Mouse (Mus musculus) olfactory bulb, adult 2 months (tissue): Measurements from ENCODE around the gene Nipa1. TPM values are rescaled to one million over a fixed set of nuclear protein-coding genes. Genes with fewer than 3 reads are reported as not detected.
"Not testable (repeated sequence)": the region's sequence is repeated elsewhere in the genome, so short reads cannot be mapped to it uniquely, and the experiment has no call there.

Source experiments
- H3K27ac ChIP-seq: fragments of 200-500 bp; 2 replicates; pipeline ENCODE4 v1.5.1; 2012; ENCODE audit warnings: low read depth, low read length; ENCODE audit not compliant: insufficient read depth
- H3K4me1 ChIP-seq: fragments of 200-500 bp; 2 replicates; pipeline ENCODE4 v1.6.1; 2012; ENCODE audit warnings: low read length; ENCODE audit not compliant: control insufficient read depth, insufficient read depth
- H3K4me3 ChIP-seq: fragments of 200-500 bp; 2 replicates; pipeline ENCODE4 v1.5.1; 2012; ENCODE audit warnings: mild to moderate bottlenecking, low read depth, low read length, moderate library complexity; ENCODE audit not compliant: insufficient read depth
- CTCF ChIP-seq: fragments of 200-500 bp; IDR thresholded peaks from 2 replicates; pipeline ENCODE4 v1.5.1; 2012; ENCODE audit warnings: low read depth, mild to moderate bottlenecking, low read length, moderate library complexity; ENCODE audit not compliant: insufficient read depth
- POLR2A ChIP-seq: fragments of 200-500 bp; IDR thresholded peaks from 2 replicates; pipeline ENCODE4 v1.6.1; 2012; ENCODE audit warnings: mild to moderate bottlenecking, low read depth, low read length, moderate library complexity; ENCODE audit not compliant: insufficient read depth
- WGBS: fragments of 180-500 bp; shearing (Covaris S2); methylation state at CpG from one replicate; pipeline ENCODE4 v1.1.7; 2018; 5-methylcytosine and 5-hydroxymethylcytosine counted together
- polyA plus RNA-seq: library from polyadenylated mRNA; stranded (reverse); fragments of >200 nt; gene quantifications from 2 replicates; pipeline ENCODE4 v1.2.4, GENCODE M21; 2012; ENCODE audit warnings: low replicate concordance; ENCODE audit not compliant: missing spikeins, insufficient read depth, insufficient read length

Gene Nipa1
- polyA plus RNA-seq, 1 experiment: 95.7 TPM

DNA sequence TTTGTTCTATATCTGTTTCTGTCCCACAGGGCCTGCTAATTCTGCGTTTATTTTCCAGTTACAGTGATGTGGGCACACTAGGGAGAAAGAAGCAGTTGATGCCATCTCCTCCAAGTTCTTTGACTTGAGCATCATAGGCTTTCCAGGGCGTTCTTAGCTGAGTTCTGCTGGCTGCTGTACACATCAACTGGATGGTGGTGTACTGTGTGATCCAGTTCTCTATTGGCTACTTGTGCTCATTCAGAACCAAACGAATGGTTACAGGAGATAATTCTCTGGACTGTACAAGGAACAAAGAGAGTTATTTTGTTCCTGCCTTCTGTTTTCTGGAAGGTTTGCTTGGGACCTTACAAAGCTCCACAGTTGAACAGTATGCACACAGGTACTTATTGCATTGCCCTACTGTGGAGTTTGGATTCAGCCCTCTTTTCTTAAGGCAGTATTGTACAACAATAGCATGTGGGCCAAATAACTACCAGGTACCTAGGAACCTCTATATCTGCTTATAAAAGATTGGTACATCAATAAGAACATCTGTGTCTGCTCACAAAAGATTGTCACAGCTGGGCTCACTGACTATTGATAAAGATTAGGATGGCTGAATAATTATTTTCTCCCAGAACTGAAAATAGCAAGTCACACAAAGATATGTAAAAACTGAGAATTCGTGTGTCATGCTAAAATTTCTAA is 24.0 kb upstream of the Nipa1 start:
- H3K4me1 ChIP-seq: no peaks in the 10 kb centered on the region
- WGBS: 65% methylated on average over 4 of the region's 4 CpGs
- H3K27ac ChIP-seq: no peak overlapping the region
- no peak for TF ChIP-seq CTCF
- TF ChIP-seq POLR2A: no peak
- no peak overlapping the region for H3K4me3 ChIP-seq

DNA sequence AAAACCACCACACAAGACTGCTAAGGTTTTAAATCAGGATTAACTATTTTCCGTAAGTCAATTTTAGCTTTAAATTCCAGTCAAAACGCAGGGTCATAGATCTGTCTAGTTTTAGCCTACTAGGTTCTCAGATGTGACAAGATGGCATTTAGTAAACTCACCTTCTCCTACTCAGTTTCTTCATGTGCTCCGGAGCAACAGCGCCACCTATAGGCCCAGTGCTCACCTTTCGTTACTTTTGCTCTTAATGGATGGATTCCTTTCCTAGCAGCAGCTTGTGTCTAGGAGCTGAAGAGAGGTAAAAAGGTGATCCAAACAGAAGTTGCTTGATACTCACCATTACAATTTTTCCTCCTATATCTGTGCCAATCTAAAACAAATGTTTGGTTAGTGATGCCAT is 22.6 kb upstream of the Nipa1 start:
- no peak overlapping the region for H3K4me3 ChIP-seq
- H3K27ac ChIP-seq: no peak overlapping the region
- 18% methylated on average over 5 of the region's 5 CpGs for WGBS
- no peaks in the 10 kb centered on the region for H3K4me1 ChIP-seq
- TF ChIP-seq POLR2A (no peak), CTCF (no peak)

DNA sequence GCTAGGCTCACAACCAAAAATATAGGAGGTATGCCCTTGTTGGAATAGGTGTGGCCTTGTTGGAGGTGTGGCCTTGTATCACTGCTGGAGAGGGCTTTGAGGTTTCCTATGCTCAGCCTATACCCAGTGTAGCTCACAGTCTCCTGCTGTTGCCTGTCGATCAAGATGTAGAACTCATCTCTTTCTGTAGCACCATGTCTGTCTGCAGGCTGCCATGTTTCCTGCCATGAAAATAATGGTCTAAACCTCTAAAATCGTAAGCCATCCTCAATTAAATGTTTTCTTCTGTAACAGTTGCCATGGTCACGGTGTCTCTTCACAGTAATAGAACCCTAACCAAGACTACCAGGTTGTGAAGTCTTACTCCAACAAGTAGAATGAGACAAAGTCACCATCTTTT is 3.8 kb upstream of the Nipa1 start:
- Histone ChIP-seq H3K27ac (no peak overlapping the region), H3K4me3 (no peak overlapping the region), H3K4me1 (no peaks in the 10 kb centered on the region)
- TF ChIP-seq POLR2A: no peak
- no peak for TF ChIP-seq CTCF
- WGBS: 72% methylated on average over 3 of the region's 3 CpGs

DNA sequence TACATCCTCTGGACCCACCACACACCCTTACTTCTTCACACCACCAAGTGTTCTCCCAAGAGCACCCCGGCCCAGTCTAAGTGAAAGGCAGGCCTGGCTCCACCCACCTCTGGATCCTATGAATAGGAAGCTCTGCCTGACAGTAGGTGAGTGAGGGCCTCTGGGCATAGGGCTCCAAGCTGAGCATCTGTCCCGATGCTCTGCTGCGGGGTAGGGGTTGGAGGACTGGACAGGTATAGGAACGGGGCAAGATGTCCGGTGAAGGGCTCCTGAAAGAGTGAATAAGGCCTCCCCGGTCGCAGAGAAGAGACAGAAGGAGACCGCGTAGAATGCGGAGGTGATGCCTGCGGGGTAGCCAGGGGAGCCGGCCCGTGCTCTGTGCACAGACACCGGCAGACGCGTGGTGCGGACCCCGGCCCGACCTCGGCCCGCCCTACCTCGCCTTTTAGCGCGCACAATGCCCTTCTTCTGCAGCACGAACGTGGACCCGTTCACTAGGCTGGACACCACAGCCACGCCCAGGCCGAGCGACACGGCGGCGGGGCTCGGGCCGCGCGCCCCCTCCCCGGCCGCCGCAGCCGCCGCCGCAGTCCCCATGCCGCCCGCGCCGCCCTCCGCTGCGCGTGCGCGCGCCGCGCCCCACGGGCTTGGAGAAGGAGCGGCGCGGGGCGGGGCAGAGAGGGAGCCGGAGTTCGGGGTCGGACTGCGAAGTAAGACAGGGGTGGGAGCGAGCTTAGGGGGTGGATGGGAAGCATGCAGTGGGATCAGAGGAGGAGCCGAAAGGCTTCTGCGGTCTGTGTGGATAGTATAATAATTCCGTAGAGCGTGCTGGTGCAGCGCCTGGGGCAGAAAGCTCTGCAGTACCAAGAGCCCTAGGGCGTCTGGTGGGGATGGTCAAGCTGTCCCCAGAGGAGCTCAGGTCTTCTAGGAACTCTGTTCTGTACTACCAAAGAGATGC is 503 bp downstream of the Nipa1 start:
- Histone ChIP-seq H3K4me1 (no peaks in the 10 kb centered on the region), H3K4me3 (peak overlapping the region; percentile 59), H3K27ac (peak overlapping the region; percentile 36)
- under 1% methylated on average over 68 of the region's 71 CpGs for WGBS
- peak; percentile 47 for TF ChIP-seq POLR2A
- TF ChIP-seq CTCF: no peak

DNA sequence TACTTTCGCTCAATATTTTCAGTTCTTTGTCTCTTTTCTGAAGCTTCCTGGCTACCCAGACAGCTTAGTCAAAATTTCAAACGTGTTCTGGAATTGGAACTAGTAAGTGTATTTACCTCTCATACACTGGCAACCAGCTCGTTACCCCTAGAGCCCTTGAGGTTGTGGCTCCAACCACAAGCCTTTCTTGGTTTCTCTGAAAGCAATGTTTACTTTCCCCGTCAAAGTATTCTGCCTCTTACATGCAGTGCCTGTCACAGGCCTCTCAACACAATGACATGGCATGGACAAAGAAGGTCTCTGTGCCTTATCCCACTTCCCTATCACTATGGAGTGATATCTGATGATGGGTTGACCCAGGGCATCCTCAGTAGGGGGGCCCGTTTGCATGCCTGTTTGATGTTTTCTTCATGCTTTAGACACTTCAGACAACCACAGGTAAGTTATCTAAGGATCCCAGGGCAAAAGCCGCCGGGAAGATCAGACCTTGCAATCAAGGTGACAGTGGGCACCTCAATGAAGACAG is 1.2 kb downstream of the Nipa1 start:
- TF ChIP-seq CTCF: no peak
- TF ChIP-seq POLR2A: no peak
- WGBS: 26% methylated on average over 7 of the region's 7 CpGs
- Histone ChIP-seq H3K27ac (no peak overlapping the region), H3K4me1 (no peaks in the 10 kb centered on the region), H3K4me3 (peak overlapping the region; percentile 59)

DNA sequence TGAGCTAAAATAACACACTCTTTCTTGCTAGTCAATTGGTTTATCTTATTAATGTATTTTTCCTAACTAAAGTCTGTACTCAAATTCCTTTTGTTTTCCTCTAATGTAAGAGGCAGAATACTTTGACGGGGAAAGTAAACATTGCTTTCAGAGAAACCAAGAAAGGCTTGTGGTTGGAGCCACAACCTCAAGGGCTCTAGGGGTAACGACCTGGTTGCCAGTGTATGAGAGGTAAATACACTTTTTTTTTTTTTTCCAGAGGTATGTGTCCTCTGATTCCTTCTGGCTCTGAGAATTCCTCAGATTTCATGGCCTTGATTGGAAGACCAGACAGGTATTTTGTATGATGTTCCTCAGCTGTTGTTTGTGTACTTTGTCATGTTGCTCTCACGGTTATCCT is 2.0 kb downstream of the Nipa1 start:
- TF ChIP-seq POLR2A (no peak), CTCF (no peak)
- WGBS: 68% methylated on average over 3 of the region's 3 CpGs
- Histone ChIP-seq H3K4me3 (no peak overlapping the region), H3K4me1 (no peaks in the 10 kb centered on the region), H3K27ac (no peak overlapping the region)

DNA sequence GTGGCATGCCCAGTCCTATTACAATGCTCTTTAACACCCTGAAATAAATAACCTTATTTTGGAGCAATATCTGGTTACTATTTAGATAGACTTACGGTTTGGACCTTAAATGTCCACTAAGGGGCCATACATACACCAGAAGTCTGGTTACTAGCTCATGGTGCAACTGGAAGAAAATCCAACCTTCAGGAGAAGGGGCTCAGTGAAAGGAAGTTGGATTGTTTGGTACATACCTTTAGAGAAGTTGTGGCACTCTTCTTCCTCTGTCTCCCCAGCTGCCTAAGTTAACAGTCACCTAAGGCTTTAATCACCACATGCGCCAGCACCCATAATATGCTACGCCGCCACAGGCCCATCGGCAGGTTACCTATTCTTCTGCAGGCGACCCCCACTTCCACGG is 3.9 kb downstream of the Nipa1 start:
- Histone ChIP-seq H3K4me3 (no peak overlapping the region), H3K27ac (no peak overlapping the region), H3K4me1 (no peaks in the 10 kb centered on the region)
- 95% methylated on average over 7 of the region's 7 CpGs for WGBS
- TF ChIP-seq CTCF: no peak
- TF ChIP-seq POLR2A: no peak

DNA sequence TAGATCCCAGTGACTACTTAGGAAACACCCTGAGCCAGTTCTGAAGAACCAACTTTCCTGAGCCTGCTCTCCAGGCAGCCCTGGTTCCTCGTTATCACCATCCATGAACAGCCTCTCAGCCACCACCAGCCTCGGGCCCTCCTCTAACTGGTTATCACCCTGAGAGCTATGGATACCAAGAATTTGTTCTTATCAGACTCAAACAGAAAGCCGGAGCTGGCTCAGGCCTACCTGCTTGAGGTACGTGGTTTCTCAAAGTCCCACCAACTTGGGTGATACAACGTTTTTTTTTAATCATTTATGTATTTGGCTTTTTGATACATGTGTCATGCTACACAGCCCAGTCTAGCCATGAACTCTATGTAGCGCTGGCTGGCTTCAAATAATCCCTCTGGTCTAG is 4.6 kb downstream of the Nipa1 start:
- H3K4me3 ChIP-seq: no peak overlapping the region
- no peak for TF ChIP-seq CTCF
- no peak for TF ChIP-seq POLR2A
- 91% methylated on average over 6 of the region's 6 CpGs for WGBS
- H3K4me1 ChIP-seq: no peaks in the 10 kb centered on the region
- no peak overlapping the region for H3K27ac ChIP-seq

DNA sequence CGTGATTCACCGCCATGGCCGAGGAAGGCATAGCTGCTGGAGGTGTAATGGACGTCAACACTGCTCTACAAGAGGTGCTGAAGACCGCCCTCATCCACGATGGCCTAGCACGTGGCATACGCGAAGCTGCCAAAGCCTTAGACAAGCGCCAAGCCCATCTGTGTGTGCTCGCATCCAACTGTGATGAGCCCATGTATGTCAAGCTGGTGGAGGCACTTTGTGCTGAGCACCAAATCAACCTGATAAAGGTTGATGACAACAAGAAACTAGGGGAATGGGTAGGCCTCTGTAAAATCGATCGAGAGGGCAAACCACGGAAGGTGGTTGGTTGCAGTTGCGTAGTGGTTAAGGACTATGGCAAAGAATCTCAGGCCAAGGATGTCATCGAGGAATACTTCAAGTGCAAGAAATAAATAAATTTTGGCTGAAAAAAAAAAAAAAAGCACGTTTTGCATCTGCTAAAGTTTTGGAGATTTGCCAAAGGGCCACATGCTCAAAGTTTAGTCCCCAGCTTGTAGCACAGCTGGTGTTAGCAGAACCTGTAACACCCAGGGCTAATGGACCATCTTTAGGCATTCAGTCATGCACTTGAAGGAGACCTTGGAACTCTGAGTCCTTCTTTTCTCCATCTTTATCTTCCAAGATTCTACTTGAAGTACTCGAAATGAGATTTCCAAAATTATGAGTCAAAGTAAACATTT is 5.6 kb downstream of the Nipa1 start:
- H3K27ac ChIP-seq: not testable (repeated sequence)
- 83% methylated on average over 8 of the region's 18 CpGs for WGBS

More for the DNA sequence above, 5.6 kb downstream of the Nipa1 start:
- not testable (repeated sequence) for H3K4me1 ChIP-seq, H3K4me3 ChIP-seq
